9 mouse cellular contexts compared by ENCODE assay signal in genomic region chr11:24370861-24371686, GRCm38 (mm10).
DNase-seq lines count a peak whose midpoint lies in the region; ATAC-seq and TF ChIP-seq lines count a peak whose summit lies in the region.
"Had no signal": no experiment of that assay in that cellular context is flagged by ENCODE, and none has a peak within 500 bp of the region (broad histone marks: within the 10 kb centered on the region; RNA-seq: fewer than 3 reads in every experiment).

No protein-coding gene starts in this region.

- H3K4me3 ChIP-seq in embryonic facial prominence, embryonic 11.5 days (ENCODE audit: low read depth, low read length), result no peak overlapping the region
- no peak overlapping the region for H3K4me3 ChIP-seq in forebrain, embryonic 11.5 days (ENCODE audit: low read depth, low read length)
- no peak overlapping the region for H3K4me3 ChIP-seq in hindbrain, postnatal 0 days (ENCODE audit: low read length)
- no peak overlapping the region for H3K4me3 ChIP-seq in midbrain, postnatal 0 days (ENCODE audit: low read depth, low read length)

- H3K9ac ChIP-seq in embryonic facial prominence, embryonic 11.5 days (replicated peaks; ENCODE audit: low read length), result peak overlapping the region; percentile 4
- peak overlapping the region; percentile 30; the same call in 1 of the 2 replicates for H3K9ac ChIP-seq in forebrain, embryonic 11.5 days (ENCODE audit: low read length)
- no peak overlapping the region for H3K9ac ChIP-seq in hindbrain, postnatal 0 days (replicated peaks; ENCODE audit: low read length)
- no peak overlapping the region for H3K9ac ChIP-seq in midbrain, postnatal 0 days (replicated peaks; ENCODE audit: low read length, poor library complexity, severe bottlenecking)

- no peak overlapping the region for H3K4me2 ChIP-seq in embryonic facial prominence, embryonic 11.5 days (ENCODE audit: low read depth, low read length)
- H3K4me2 ChIP-seq in forebrain, embryonic 11.5 days (ENCODE audit: low read depth, low read length, severe bottlenecking), result peak overlapping the region; percentile 38
- H3K4me2 ChIP-seq in hindbrain, postnatal 0 days (ENCODE audit: low read depth, low read length), result peak overlapping the region; percentile 29
- no peak overlapping the region for H3K4me2 ChIP-seq in midbrain, postnatal 0 days (ENCODE audit: low read depth, low read length, poor library complexity, severe bottlenecking)

- 42% methylated on average over 10 of the region's 10 CpGs for WGBS in embryonic facial prominence, embryonic 11.5 days
- 27% methylated on average over 10 of the region's 10 CpGs for WGBS in forebrain, embryonic 11.5 days
- 25% methylated on average over 10 of the region's 10 CpGs for WGBS in hindbrain, postnatal 0 days
- WGBS in midbrain, postnatal 0 days, result 37% methylated on average over 10 of the region's 10 CpGs

- H3K36me3 ChIP-seq in embryonic facial prominence, embryonic 11.5 days (replicated peaks; ENCODE audit: control insufficient read depth, insufficient read depth, low read depth, low read length), result no peaks in the 10 kb centered on the region
- H3K36me3 ChIP-seq in forebrain, embryonic 11.5 days (ENCODE audit: control insufficient read depth, insufficient read depth, low read length), result no peaks in the 10 kb centered on the region
- H3K36me3 ChIP-seq in hindbrain, postnatal 0 days (ENCODE audit: insufficient read depth, low read length), result no peaks in the 10 kb centered on the region
- H3K36me3 ChIP-seq in midbrain, postnatal 0 days (ENCODE audit: insufficient read depth, low read length), result no peaks in the 10 kb centered on the region

- DNase-seq in embryonic facial prominence, embryonic 11.5 days (ENCODE audit: low spot score), result no peak
- no peak for DNase-seq in forebrain, embryonic 11.5 days (ENCODE audit: low spot score)
- no peak for DNase-seq in hindbrain, postnatal 0 days (ENCODE audit: low spot score)
- peak; percentile 40 for DNase-seq in midbrain, postnatal 0 days (ENCODE audit: low spot score)
- DNase-seq in ovary, postnatal 14 days (ENCODE audit: low spot score), result no peak
- DNase-seq in layer of hippocampus, postnatal 10 days (ENCODE audit: low spot score in 2 of 2), result no peak
- DNase-seq in frontal cortex, postnatal 10 days (ENCODE audit: low spot score in 2 of 2), result no peak
- DNase-seq: gastrocnemius, postnatal 10 days had no signal

- H3K4me1 ChIP-seq in embryonic facial prominence, embryonic 11.5 days (ENCODE audit: control insufficient read depth, insufficient read depth, low read length), result peaks cover 10% of the 10 kb centered on the region
- peaks cover 23% of the 10 kb centered on the region for H3K4me1 ChIP-seq in forebrain, embryonic 11.5 days (replicated peaks; ENCODE audit: control insufficient read depth, insufficient read depth, low read length)
- no peaks in the 10 kb centered on the region; the same call in 1 of the 2 replicates for H3K4me1 ChIP-seq in hindbrain, postnatal 0 days (ENCODE audit: insufficient read depth, low read length)
- H3K4me1 ChIP-seq in midbrain, postnatal 0 days (ENCODE audit: insufficient read depth, low read length), result 0 out of 2 replicates have a peak, but pooled peaks cover 4% of the 10 kb centered on the region

- peak overlapping the region; percentile 76 for H3K27ac ChIP-seq in embryonic facial prominence, embryonic 11.5 days (replicated peaks; ENCODE audit: low read depth, low read length)
- H3K27ac ChIP-seq in forebrain, embryonic 11.5 days (ENCODE audit: low read depth, low read length), result peak overlapping the region; percentile 90
- peak overlapping the region; percentile 37; the same call in 1 of the 2 replicates for H3K27ac ChIP-seq in hindbrain, postnatal 0 days
- no peak overlapping the region for H3K27ac ChIP-seq in midbrain, postnatal 0 days (ENCODE audit: low read depth, low read length)
- H3K27ac ChIP-seq: kidney, postnatal 0 days had no signal

- no peaks in the 10 kb centered on the region for H3K27me3 ChIP-seq in embryonic facial prominence, embryonic 11.5 days (ENCODE audit: control insufficient read depth, insufficient read depth, low read length)
- peaks cover 2% of the 10 kb centered on the region; the same call in 1 of the 2 replicates for H3K27me3 ChIP-seq in forebrain, embryonic 11.5 days (ENCODE audit: control insufficient read depth, insufficient read depth, low read length)
- H3K27me3 ChIP-seq in hindbrain, postnatal 0 days (ENCODE audit: insufficient read depth, low read length), result no peaks in the 10 kb centered on the region
- no peaks in the 10 kb centered on the region for H3K27me3 ChIP-seq in midbrain, postnatal 0 days (ENCODE audit: insufficient read depth, low read length)

- H3K9me3 ChIP-seq in embryonic facial prominence, embryonic 11.5 days (replicated peaks; ENCODE audit: control insufficient read depth, low read length), result no peaks in the 10 kb centered on the region
- H3K9me3 ChIP-seq in forebrain, embryonic 11.5 days (ENCODE audit: control insufficient read depth, low read length), result no peaks in the 10 kb centered on the region
- no peaks in the 10 kb centered on the region for H3K9me3 ChIP-seq in hindbrain, postnatal 0 days (ENCODE audit: low read length)
- H3K9me3 ChIP-seq in midbrain, postnatal 0 days (ENCODE audit: low read length), result no peaks in the 10 kb centered on the region

- no peak for ATAC-seq in embryonic facial prominence, embryonic 11.5 days (replicated peaks; ENCODE audit: insufficient number of reproducible peaks, low FRiP score, low TSS enrichment, low read depth)
- peak; percentile 28 for ATAC-seq in forebrain, embryonic 11.5 days (replicated peaks; ENCODE audit: low FRiP score)
- peak; percentile 64 for ATAC-seq in hindbrain, postnatal 0 days
- ATAC-seq in midbrain, postnatal 0 days (ENCODE audit: low FRiP score), result peak; percentile 61

- TF ChIP-seq CTCF in hindbrain, postnatal 0 days (IDR thresholded peaks at IDR 0.05; ENCODE audit: low read depth), result no peak
- TF ChIP-seq CTCF in midbrain, postnatal 0 days (IDR thresholded peaks at IDR 0.05), result no peak

Comparison
In these comparisons a context has a peak if more than half of its experiments do, and no peak if none do; other contexts are left out.
1. H3K4me2 ChIP-seq: peak in forebrain, embryonic 11.5 days (single experiment) and hindbrain, postnatal 0 days (single experiment); none in embryonic facial prominence, embryonic 11.5 days (single experiment) and midbrain, postnatal 0 days (single experiment).
2. H3K9ac ChIP-seq: peak in embryonic facial prominence, embryonic 11.5 days (single experiment) and forebrain, embryonic 11.5 days (single experiment); none in hindbrain, postnatal 0 days (single experiment) and midbrain, postnatal 0 days (single experiment).